Mouse (Mus musculus) MEL (cell line): ENCODE data around the gene Epha4. TPM values are rescaled to one million over a fixed set of nuclear protein-coding genes. Genes with fewer than 3 reads are reported as not detected.

Source experiments
- DNase-seq: peaks from one replicate; pipeline ENCODE4 v3.0.0; 2011; ENCODE audit warnings: low read depth, low spot score
- H3K27ac ChIP-seq: 2 replicates; pipeline ENCODE4 v1.5.1; 2012; ENCODE audit warnings: low read depth, mild to moderate bottlenecking, control low read depth, low read length, moderate library complexity; ENCODE audit not compliant: control insufficient read depth
- H3K27me3 ChIP-seq, 2 experiments: fragments of 150-350 bp in 1 of 2; sonication (generic) in 1 of 2; 2 replicates each; pipeline ENCODE4 v1.6.1; 2012; ENCODE audit warnings: low read length in 2 of 2, mild to moderate bottlenecking in 2 of 2, improper control_type of control experiment in 1 of 2, moderate library complexity in 1 of 2; ENCODE audit not compliant: insufficient read depth in 2 of 2, control insufficient read depth in 1 of 2
- H3K36me3 ChIP-seq, 2 experiments: 2 replicates each; pipeline ENCODE4 v1.6.1; 2012 to 2014; ENCODE audit warnings: low read length in 2 of 2, improper control_type of control experiment in 1 of 2, inconsistent platforms in 1 of 2, mild to moderate bottlenecking in 1 of 2; ENCODE audit not compliant: insufficient read depth in 2 of 2, control insufficient read depth in 1 of 2
- H3K4me1 ChIP-seq, 2 experiments: fragments of 150-350 bp in 1 of 2; sonication (generic) in 1 of 2; 2 replicates each; pipeline ENCODE4 v1.6.1; 2012; ENCODE audit warnings: low read length in 2 of 2, improper control_type of control experiment in 1 of 2, mild to moderate bottlenecking in 1 of 2; ENCODE audit not compliant: insufficient read depth in 2 of 2, control insufficient read depth in 1 of 2
- H3K4me3 ChIP-seq, 2 experiments: fragments of 150-350 bp in 1 of 2; sonication (generic) in 1 of 2; 2 replicates each; pipeline ENCODE4 v1.5.1; 2012; ENCODE audit warnings: low read depth in 2 of 2, low read length in 2 of 2, mild to moderate bottlenecking in 2 of 2, moderate library complexity in 2 of 2, control low read depth in 1 of 2, improper control_type of control experiment in 1 of 2; ENCODE audit not compliant: control insufficient read depth in 1 of 2, insufficient read depth in 1 of 2
- H3K79me2 ChIP-seq: 2 replicates; pipeline ENCODE4 v1.6.1; 2012; ENCODE audit warnings: mild to moderate bottlenecking, low read length, moderate library complexity; ENCODE audit not compliant: control insufficient read depth, poor library complexity, insufficient read depth
- H3K9ac ChIP-seq: 2 replicates; pipeline ENCODE4 v1.6.1; 2012; ENCODE audit warnings: low read depth, mild to moderate bottlenecking, control low read depth, low read length, moderate library complexity; ENCODE audit not compliant: control insufficient read depth, poor library complexity, severe bottlenecking
- H3K9me3 ChIP-seq: fragments of 150-350 bp; sonication (generic); replicated peaks from 2 replicates; pipeline ENCODE4 v1.6.1; 2012; ENCODE audit warnings: mild to moderate bottlenecking, low read length, improper control_type of control experiment, moderate library complexity; ENCODE audit not compliant: insufficient read depth
- BHLHE40 ChIP-seq: IDR thresholded peaks from 2 replicates; pipeline ENCODE4 v1.6.1; 2012; ENCODE audit warnings: low read depth, mild to moderate bottlenecking, inconsistent platforms, low read length, improper control_type of control experiment, borderline replicate concordance
- CHD1 ChIP-seq: IDR thresholded peaks from 2 replicates; pipeline ENCODE4 v1.6.1; 2012; ENCODE audit warnings: low read depth, mild to moderate bottlenecking, inconsistent platforms, low read length, improper control_type of control experiment
- CHD2 ChIP-seq: IDR thresholded peaks from 2 replicates; pipeline ENCODE4 v1.6.1; 2011; ENCODE audit warnings: low read length, improper control_type of control experiment
- CTCF ChIP-seq, 3 experiments: IDR thresholded peaks in 2 of 3; conservative IDR thresholded peaks in 1 of 3; 2 replicates each; pipeline ENCODE4 v1.5.1; 2011 to 2012; ENCODE audit warnings: low read length in 3 of 3, low read depth in 2 of 3, mild to moderate bottlenecking in 2 of 3, improper control_type of control experiment in 1 of 3, inconsistent platforms in 1 of 3, mixed read lengths in 1 of 3, moderate library complexity in 1 of 3; ENCODE audit not compliant: control insufficient read depth in 1 of 3, insufficient read depth in 1 of 3, poor library complexity in 1 of 3, severe bottlenecking in 1 of 3
- ELF1 ChIP-seq: IDR thresholded peaks from 2 replicates; pipeline ENCODE4 v1.6.1; 2014; ENCODE audit warnings: low read depth, mild to moderate bottlenecking, inconsistent platforms, low read length, improper control_type of control experiment, moderate library complexity
- EP300 ChIP-seq, 2 experiments: IDR thresholded peaks; 2 replicates each; pipeline ENCODE4 v1.6.1; 2011; ENCODE audit warnings: improper control_type of control experiment in 2 of 2, low read length in 2 of 2, low read depth in 1 of 2, mild to moderate bottlenecking in 1 of 2
- ETS1 ChIP-seq: IDR thresholded peaks from 2 replicates; pipeline ENCODE4 v1.6.1; 2012; ENCODE audit warnings: low read depth, mild to moderate bottlenecking, inconsistent platforms, low read length, improper control_type of control experiment, moderate library complexity
- MAFK ChIP-seq: IDR thresholded peaks from 2 replicates; pipeline ENCODE4 v1.6.1; 2011; ENCODE audit warnings: low read depth, mild to moderate bottlenecking, low read length, improper control_type of control experiment, borderline replicate concordance
- MAX ChIP-seq: IDR thresholded peaks from 2 replicates; pipeline ENCODE4 v1.6.1; 2011; ENCODE audit warnings: low read length, improper control_type of control experiment
- MAZ ChIP-seq: IDR thresholded peaks from 2 replicates; pipeline ENCODE4 v1.6.1; 2012; ENCODE audit warnings: low read depth, mild to moderate bottlenecking, inconsistent platforms, low read length, improper control_type of control experiment
- MXI1 ChIP-seq: IDR thresholded peaks from 2 replicates; pipeline ENCODE4 v1.6.1; 2011; ENCODE audit warnings: mild to moderate bottlenecking, low read depth, low read length, improper control_type of control experiment
- NRF1 ChIP-seq: IDR thresholded peaks from 2 replicates; pipeline ENCODE4 v1.6.1; 2014; ENCODE audit warnings: low read depth, mild to moderate bottlenecking, inconsistent platforms, low read length, improper control_type of control experiment, moderate library complexity; ENCODE audit not compliant: poor library complexity, insufficient read depth, severe bottlenecking
- POLR2AphosphoS5 ChIP-seq: IDR thresholded peaks from 2 replicates; pipeline ENCODE4 v1.6.1; 2012; ENCODE audit warnings: low read depth, borderline replicate concordance, mild to moderate bottlenecking, inconsistent platforms, low read length, moderate library complexity, mixed read lengths
- RAD21 ChIP-seq: IDR thresholded peaks from 2 replicates; pipeline ENCODE4 v1.6.1; 2011; ENCODE audit warnings: mild to moderate bottlenecking, low read depth, low read length, improper control_type of control experiment
- RCOR1 ChIP-seq: IDR thresholded peaks from 2 replicates; pipeline ENCODE4 v1.6.1; 2012; ENCODE audit warnings: low read depth, mild to moderate bottlenecking, inconsistent platforms, low read length, improper control_type of control experiment
- SIN3A ChIP-seq: IDR thresholded peaks from 2 replicates; pipeline ENCODE4 v1.6.1; 2012; ENCODE audit warnings: low read length, improper control_type of control experiment, inconsistent platforms
- SMC3 ChIP-seq: IDR thresholded peaks from 2 replicates; pipeline ENCODE4 v1.6.1; 2011; ENCODE audit warnings: low read depth, low read length, improper control_type of control experiment
- TAL1 ChIP-seq: IDR thresholded peaks from 2 replicates; pipeline ENCODE4 v1.6.1; 2012; ENCODE audit warnings: mild to moderate bottlenecking, inconsistent platforms, low read length, moderate library complexity, mixed read lengths
- TBP ChIP-seq: IDR thresholded peaks from 2 replicates; pipeline ENCODE4 v1.8.0; 2011; ENCODE audit warnings: low read depth, low read length, improper control_type of control experiment
- TCF12 ChIP-seq: IDR thresholded peaks from 2 replicates; pipeline ENCODE4 v1.6.1; 2014; ENCODE audit warnings: low read depth, mild to moderate bottlenecking, inconsistent platforms, low read length, improper control_type of control experiment, moderate library complexity
- UBTF ChIP-seq: IDR thresholded peaks from 2 replicates; pipeline ENCODE4 v1.6.1; 2012; ENCODE audit warnings: low read depth, mild to moderate bottlenecking, inconsistent platforms, low read length, improper control_type of control experiment, moderate library complexity, borderline replicate concordance; ENCODE audit not compliant: insufficient read depth
- USF2 ChIP-seq, 2 experiments: IDR thresholded peaks; 2 replicates each; pipeline ENCODE4 v1.6.1; 2011 to 2012; ENCODE audit warnings: improper control_type of control experiment in 2 of 2, low read length in 2 of 2, borderline replicate concordance in 1 of 2, inconsistent platforms in 1 of 2, low read depth in 1 of 2, mild to moderate bottlenecking in 1 of 2; ENCODE audit not compliant: insufficient read depth in 1 of 2
- ZC3H11A ChIP-seq: IDR thresholded peaks from 2 replicates; pipeline ENCODE4 v1.6.1; 2012; ENCODE audit warnings: low read depth, mild to moderate bottlenecking, inconsistent platforms, low read length, improper control_type of control experiment
- ZKSCAN1 ChIP-seq: IDR thresholded peaks from 2 replicates; pipeline ENCODE4 v1.6.1; 2012; ENCODE audit warnings: low read depth, mild to moderate bottlenecking, inconsistent platforms, low read length, improper control_type of control experiment, moderate library complexity
- polyA plus RNA-seq, 2 experiments: library from polyadenylated mRNA; stranded (reverse) in 1 of 2; unstranded in 1 of 2; fragments of >175 nt in 1 of 2; fragments of >200 nt in 1 of 2; gene quantifications; 2 replicates each; pipeline versions ENCODE4 v1.2.1 to v1.2.4; 2012; ENCODE audit warnings: low replicate concordance in 2 of 2, low read depth in 1 of 2; ENCODE audit not compliant: insufficient read length in 2 of 2, insufficient read depth in 1 of 2, missing spikeins in 1 of 2
- total RNA-seq: library from RNA; depleted of rRNA; stranded (reverse); fragments of 300-350 nt; gene quantifications from 2 replicates; pipeline ENCODE4 v1.2.3, GENCODE M21; 2012

Epha4 gene
- total and polyA plus RNA-seq, 3 experiments = not detected

DNA sequence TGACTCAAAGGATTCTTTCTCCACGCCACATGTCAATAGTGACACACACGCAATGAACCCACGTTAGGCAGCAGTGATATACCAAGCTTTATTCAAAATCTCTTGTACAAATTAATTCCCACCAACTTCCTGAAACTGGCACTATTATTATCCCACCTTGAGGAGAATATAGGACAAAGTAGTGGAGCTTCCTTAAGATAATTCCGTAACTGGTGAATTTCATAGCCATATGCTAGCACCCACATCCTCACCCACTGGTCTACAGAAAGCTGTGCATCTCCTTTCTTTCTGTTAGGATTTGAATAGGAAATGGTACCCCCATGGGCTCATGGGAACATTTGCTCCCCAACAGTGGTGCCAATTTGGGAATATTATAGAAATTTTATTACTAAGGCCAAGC, 103.7 kb downstream of the Epha4 start:
- no peak overlapping the region for H3K4me3 ChIP-seq
- no peak for DNase-seq
- H3K27me3 ChIP-seq = no peaks in the 10 kb centered on the region
- no peaks in the 10 kb centered on the region for H3K4me1 ChIP-seq
- no peak for TF ChIP-seq MAX
- TF ChIP-seq ETS1 = no peak
- no peak for TF ChIP-seq SMC3
- TF ChIP-seq ZC3H11A = no peak
- no peak for TF ChIP-seq USF2 (IDR thresholded peaks at IDR 0.05; ENCODE audit: borderline replicate concordance in 1 of 2, insufficient read depth in 1 of 2, low read depth in 1 of 2, low read length in 2 of 2)
- no peak for TF ChIP-seq SIN3A
- H3K27ac ChIP-seq = no peak overlapping the region
- H3K9ac ChIP-seq = no peak overlapping the region
- H3K79me2 ChIP-seq = no peaks in the 10 kb centered on the region
- no peaks in the 10 kb centered on the region for H3K36me3 ChIP-seq
- no peaks in the 10 kb centered on the region for H3K9me3 ChIP-seq

GRCm38 (mm10) chr1:77410716-77411115, 104.2 kb downstream of the Epha4 start:
- Histone ChIP-seq H3K4me3 (no peak overlapping the region), H3K9me3 (no peaks in the 10 kb centered on the region)
- TF ChIP-seq ZKSCAN1 = no peak
- TF ChIP-seq CHD1 = no peak
- TF ChIP-seq UBTF = no peak
- no peak for TF ChIP-seq POLR2AphosphoS5
- no peak for TF ChIP-seq RAD21
- no peak for TF ChIP-seq RCOR1
- TF ChIP-seq CHD2 = no peak
- no peak for TF ChIP-seq CTCF (IDR thresholded peaks at IDR 0.05 in 2 of 3, conservative IDR thresholded peaks at IDR 0.05 in 1 of 3; ENCODE audit: control insufficient read depth in 1 of 3, insufficient read depth in 1 of 3, low read depth in 2 of 3, low read length in 3 of 3, poor library complexity in 1 of 3, severe bottlenecking in 1 of 3)
- no peak for TF ChIP-seq TBP
- TF ChIP-seq MAFK = no peak

DNA sequence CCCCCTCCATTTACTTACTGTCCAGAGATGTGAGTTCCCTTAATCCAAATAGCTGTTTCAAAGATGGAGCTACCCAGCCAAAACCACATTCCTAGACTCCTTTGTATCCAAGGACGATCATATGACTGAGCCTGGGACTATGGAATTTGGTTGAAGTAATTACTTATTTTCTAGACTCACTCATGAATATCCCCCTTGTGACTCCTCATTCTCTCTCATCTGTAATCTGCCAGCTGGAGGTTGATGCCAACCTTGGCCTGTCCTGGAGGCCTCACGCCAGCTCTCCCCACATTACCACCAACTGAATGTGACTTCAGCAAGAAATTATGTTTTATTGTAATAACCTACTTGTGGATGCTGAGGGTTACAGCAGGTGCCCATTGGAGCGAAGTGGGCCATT, 104.7 kb downstream of the Epha4 start:
- TF ChIP-seq ZC3H11A (no peak), MAX (no peak), MXI1 (no peak), BHLHE40 (no peak), ETS1 (no peak), SMC3 (no peak), RCOR1 (no peak), MAZ (no peak), ELF1 (no peak), NRF1 (no peak), TAL1 (no peak), EP300 (IDR thresholded peaks at IDR 0.05; ENCODE audit: low read depth in 1 of 2, low read length in 2 of 2) (no peak), TBP (no peak), POLR2AphosphoS5 (no peak), ZKSCAN1 (no peak), TCF12 (no peak), USF2 (IDR thresholded peaks at IDR 0.05; ENCODE audit: borderline replicate concordance in 1 of 2, insufficient read depth in 1 of 2, low read depth in 1 of 2, low read length in 2 of 2) (no peak)
- no peak for DNase-seq
- no peak overlapping the region for H3K9ac ChIP-seq
- H3K4me1 ChIP-seq = no peaks in the 10 kb centered on the region
- no peak overlapping the region for H3K27ac ChIP-seq
- H3K9me3 ChIP-seq = no peaks in the 10 kb centered on the region
- no peaks in the 10 kb centered on the region for H3K36me3 ChIP-seq
- no peaks in the 10 kb centered on the region for H3K79me2 ChIP-seq
- H3K27me3 ChIP-seq = no peaks in the 10 kb centered on the region
- no peak overlapping the region for H3K4me3 ChIP-seq

More at GRCm38 (mm10) chr1:77410716-77411115, 104.2 kb downstream of the Epha4 start:
- no peak for DNase-seq
- Histone ChIP-seq H3K36me3 (no peaks in the 10 kb centered on the region), H3K9ac (no peak overlapping the region), H3K4me1 (no peaks in the 10 kb centered on the region), H3K79me2 (no peaks in the 10 kb centered on the region), H3K27me3 (no peaks in the 10 kb centered on the region), H3K27ac (no peak overlapping the region)
